Mouse (Mus musculus): ENCODE results near the gene Ppm1h. TPM values are rescaled to one million over a fixed set of nuclear protein-coding genes. Genes with fewer than 3 reads are reported as not detected.
"Not testable (repeated sequence)": the region's sequence is repeated elsewhere in the genome, so short reads cannot be mapped to it uniquely, and the experiment has no call there.

Gene Ppm1h
- total and polyA plus RNA-seq, 2 experiments from 2014 or later: 31.1 to 31.7 TPM

DNA sequence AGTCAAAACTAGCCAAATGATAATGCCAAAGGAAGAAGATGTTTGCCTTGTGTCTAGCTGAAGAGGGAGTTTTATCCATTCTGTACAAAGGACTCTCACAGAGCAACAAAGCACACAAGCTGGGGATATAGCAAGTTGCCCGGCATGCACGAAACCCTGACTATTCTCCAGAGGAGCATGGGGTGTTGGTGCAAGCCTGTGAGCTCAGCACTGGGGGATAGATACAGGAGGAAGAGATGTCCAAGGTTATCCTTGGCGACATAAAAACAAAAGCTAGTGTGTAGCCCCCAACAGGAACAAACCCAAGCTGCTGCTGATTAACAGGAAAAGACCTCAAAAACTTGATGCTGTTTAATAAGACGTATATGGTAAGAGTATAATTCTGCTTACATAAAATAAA is 247.7 kb downstream of the Ppm1h start:
- no peaks in the 10 kb centered on the region; the same call in 1 of the 2 replicates for H3K36me3 ChIP-seq (ENCODE audit: insufficient read depth)
- H3K4me2 ChIP-seq (ENCODE audit: low read depth): no peak overlapping the region
- 85% methylated on average over 4 of the region's 4 CpGs for WGBS
- H3K9ac ChIP-seq: no peak overlapping the region
- no peak overlapping the region for H3K27ac ChIP-seq (ENCODE audit: low read depth, low read length)
- no peak overlapping the region for H3K4me3 ChIP-seq (ENCODE audit: low read depth, low read length)
- no peaks in the 10 kb centered on the region for H3K9me3 ChIP-seq (ENCODE audit: low read length)
- ATAC-seq (no peak), DNase-seq (no peak)
- peaks cover 15% of the 10 kb centered on the region for H3K4me1 ChIP-seq (ENCODE audit: insufficient read depth)
- no peaks in the 10 kb centered on the region for H3K27me3 ChIP-seq (ENCODE audit: insufficient read depth, low read length)
- no peak for TF ChIP-seq CTCF (IDR thresholded peaks at IDR 0.05; ENCODE audit: low read depth)

DNA sequence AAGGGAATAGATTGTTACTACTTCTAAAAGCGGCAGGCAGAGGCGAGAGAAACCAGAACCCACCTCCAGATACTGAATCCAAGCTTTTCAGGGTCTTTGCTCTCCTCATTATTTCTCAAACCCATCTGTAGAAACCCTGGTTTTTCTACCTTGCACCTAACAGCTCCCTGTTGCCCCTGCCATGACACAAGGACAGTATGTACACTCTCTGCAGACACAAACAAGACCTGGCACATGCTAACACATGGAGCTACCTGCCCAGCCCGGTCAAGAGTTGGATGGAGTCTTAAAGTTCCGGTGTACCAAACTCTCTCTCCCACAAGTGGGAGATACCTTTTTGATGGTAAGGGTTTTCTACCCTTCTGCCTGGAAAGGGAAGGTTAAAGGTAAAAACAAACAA is 252.0 kb downstream of the Ppm1h start:
- no peak for TF ChIP-seq CTCF (IDR thresholded peaks at IDR 0.05; ENCODE audit: low read depth)
- Histone ChIP-seq H3K9ac (no peak overlapping the region), H3K4me2 (ENCODE audit: low read depth) (no peak overlapping the region), H3K4me3 (ENCODE audit: low read depth, low read length) (no peak overlapping the region), H3K27me3 (ENCODE audit: insufficient read depth, low read length) (no peaks in the 10 kb centered on the region), H3K4me1 (ENCODE audit: insufficient read depth) (peaks cover 25% of the 10 kb centered on the region), H3K36me3 (ENCODE audit: insufficient read depth) (no peaks in the 10 kb centered on the region), H3K27ac (ENCODE audit: low read depth, low read length) (no peak overlapping the region), H3K9me3 (ENCODE audit: low read length) (no peaks in the 10 kb centered on the region)
- 86% methylated on average over 4 of the region's 4 CpGs for WGBS
- no peak for DNase-seq
- ATAC-seq: no peak

- DNase-seq (peak; percentile 73), ATAC-seq (peak; percentile 85)
- no peaks in the 10 kb centered on the region for H3K36me3 ChIP-seq (ENCODE audit: insufficient read depth)
- peak overlapping the region; percentile 76 for H3K27ac ChIP-seq (ENCODE audit: low read depth, low read length)
- 9% methylated on average over 13 of the region's 13 CpGs for WGBS
- no peak overlapping the region for H3K9ac ChIP-seq
- H3K4me1 ChIP-seq (ENCODE audit: insufficient read depth): peaks cover 25% of the 10 kb centered on the region
- H3K4me3 ChIP-seq (ENCODE audit: low read depth, low read length): no peak overlapping the region
- H3K27me3 ChIP-seq (ENCODE audit: insufficient read depth, low read length): no peaks in the 10 kb centered on the region
- no peak for TF ChIP-seq CTCF (IDR thresholded peaks at IDR 0.05; ENCODE audit: low read depth)
- no peaks in the 10 kb centered on the region for H3K9me3 ChIP-seq (ENCODE audit: low read length)
- no peak overlapping the region for H3K4me2 ChIP-seq (ENCODE audit: low read depth)
Measured at GRCm38 (mm10) chr10:122931193-122931832, 252.8 kb downstream of the Ppm1h start.

DNA sequence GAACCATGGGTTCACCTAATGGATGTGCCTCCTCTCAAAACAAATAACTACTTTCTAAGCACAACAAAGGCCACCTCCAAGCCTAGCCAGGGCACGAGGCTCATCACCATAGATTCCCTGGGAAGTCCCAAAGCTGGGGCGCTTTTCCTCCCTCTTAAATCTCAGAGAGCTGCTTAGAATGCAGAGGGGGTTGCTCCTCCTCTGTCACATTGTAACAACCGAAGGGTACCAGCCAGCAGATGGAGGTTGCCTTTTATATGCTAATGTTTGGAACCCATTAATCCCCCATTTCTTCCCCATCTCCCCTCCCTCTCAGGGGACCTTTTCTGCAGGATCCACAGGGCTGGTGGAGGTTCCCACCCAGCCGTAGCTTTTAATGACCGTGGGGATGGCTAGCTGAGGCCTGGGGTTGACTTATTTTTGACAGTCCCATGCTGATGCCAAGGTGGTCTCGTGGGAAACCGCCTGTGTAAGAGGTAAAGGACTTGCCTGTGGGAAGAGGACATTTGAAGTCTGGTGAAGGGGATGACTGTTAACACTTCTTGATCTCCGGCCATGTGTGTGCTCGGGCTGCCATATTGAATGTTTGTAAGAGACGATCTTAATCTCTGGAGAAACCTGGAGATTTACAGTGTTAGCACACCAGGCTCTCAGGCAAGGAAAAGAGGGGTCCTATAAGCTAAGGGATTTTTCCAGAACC is 253.4 kb downstream of the Ppm1h start:
- Histone ChIP-seq H3K4me3 (ENCODE audit: low read depth, low read length) (no peak overlapping the region), H3K36me3 (ENCODE audit: insufficient read depth) (no peaks in the 10 kb centered on the region), H3K27ac (ENCODE audit: low read depth, low read length) (peak overlapping the region; percentile 76), H3K4me2 (ENCODE audit: low read depth) (no peak overlapping the region), H3K4me1 (ENCODE audit: insufficient read depth) (peaks cover 25% of the 10 kb centered on the region), H3K27me3 (ENCODE audit: insufficient read depth, low read length) (no peaks in the 10 kb centered on the region), H3K9ac (no peak overlapping the region), H3K9me3 (ENCODE audit: low read length) (no peaks in the 10 kb centered on the region)
- ATAC-seq (peak; percentile 89), DNase-seq (peak; percentile 52)
- WGBS: 22% methylated on average over 10 of the region's 10 CpGs
- TF ChIP-seq CTCF (IDR thresholded peaks at IDR 0.05; ENCODE audit: low read depth): no peak

GRCm38 (mm10) chr10:122933053-122933838 is 254.7 kb downstream of the Ppm1h start:
- WGBS: 80% methylated on average over 15 of the region's 15 CpGs
- no peak for DNase-seq
- Histone ChIP-seq H3K4me2 (ENCODE audit: low read depth) (no peak overlapping the region), H3K9me3 (ENCODE audit: low read length) (no peaks in the 10 kb centered on the region), H3K9ac (no peak overlapping the region), H3K36me3 (ENCODE audit: insufficient read depth) (no peaks in the 10 kb centered on the region), H3K27ac (ENCODE audit: low read depth, low read length) (0 out of 2 replicates have a peak overlapping the region, but pooled peaks have one; percentile 76), H3K4me1 (ENCODE audit: insufficient read depth) (peaks cover 25% of the 10 kb centered on the region), H3K4me3 (ENCODE audit: low read depth, low read length) (no peak overlapping the region), H3K27me3 (ENCODE audit: insufficient read depth, low read length) (no peaks in the 10 kb centered on the region)
- no peak for TF ChIP-seq CTCF (IDR thresholded peaks at IDR 0.05; ENCODE audit: low read depth)
- ATAC-seq: no peak

DNA sequence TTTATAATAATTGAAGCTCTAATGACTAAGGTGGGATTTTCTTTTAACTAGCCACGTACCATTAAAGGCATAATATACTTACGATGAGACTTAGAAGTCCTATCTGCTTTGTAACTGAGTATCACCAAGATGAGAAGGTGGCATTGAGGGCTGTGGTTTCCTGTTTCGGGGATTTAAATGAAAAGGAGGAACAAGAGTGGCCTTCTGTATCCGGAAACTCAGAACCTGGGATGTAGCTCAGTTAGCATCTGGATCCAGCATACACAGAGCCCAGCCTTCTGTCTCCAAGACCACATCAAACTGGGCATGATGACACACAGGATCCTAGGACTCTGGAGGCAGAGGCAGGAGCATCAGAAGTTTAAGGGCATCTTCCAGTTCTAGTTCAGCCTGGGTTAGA is 256.8 kb downstream of the Ppm1h start:
- not testable (repeated sequence) for H3K4me2 ChIP-seq (ENCODE audit: low read depth); ATAC-seq; H3K27ac ChIP-seq (ENCODE audit: low read depth, low read length); H3K9me3 ChIP-seq (ENCODE audit: low read length); H3K27me3 ChIP-seq (ENCODE audit: insufficient read depth, low read length); H3K36me3 ChIP-seq (ENCODE audit: insufficient read depth); DNase-seq; H3K9ac ChIP-seq; H3K4me3 ChIP-seq (ENCODE audit: low read depth, low read length)
- H3K4me1 ChIP-seq (ENCODE audit: insufficient read depth): peaks cover 16% of the 10 kb centered on the region
- WGBS: no CpG with 5 or more reads among the region's 4 CpGs

DNA sequence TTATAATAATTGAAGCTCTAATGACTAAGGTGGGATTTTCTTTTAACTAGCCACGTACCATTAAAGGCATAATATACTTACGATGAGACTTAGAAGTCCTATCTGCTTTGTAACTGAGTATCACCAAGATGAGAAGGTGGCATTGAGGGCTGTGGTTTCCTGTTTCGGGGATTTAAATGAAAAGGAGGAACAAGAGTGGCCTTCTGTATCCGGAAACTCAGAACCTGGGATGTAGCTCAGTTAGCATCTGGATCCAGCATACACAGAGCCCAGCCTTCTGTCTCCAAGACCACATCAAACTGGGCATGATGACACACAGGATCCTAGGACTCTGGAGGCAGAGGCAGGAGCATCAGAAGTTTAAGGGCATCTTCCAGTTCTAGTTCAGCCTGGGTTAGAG is 258.8 kb downstream of the Ppm1h start:
- not testable (repeated sequence) for H3K4me3 ChIP-seq (ENCODE audit: low read depth, low read length); H3K4me2 ChIP-seq (ENCODE audit: low read depth); H3K4me1 ChIP-seq (ENCODE audit: insufficient read depth); H3K27ac ChIP-seq (ENCODE audit: low read depth, low read length); H3K27me3 ChIP-seq (ENCODE audit: insufficient read depth, low read length); ATAC-seq; H3K9me3 ChIP-seq (ENCODE audit: low read length); H3K9ac ChIP-seq; DNase-seq; H3K36me3 ChIP-seq (ENCODE audit: insufficient read depth)
- no CpG with 5 or more reads among the region's 4 CpGs for whole genome bisulfite sequencing

Measured in forebrain, postnatal 0 days (tissue).